Mouse (Mus musculus) bone marrow, adult 2 months (tissue): Measurements from ENCODE around the gene Cenps. TPM values are rescaled to one million over a fixed set of nuclear protein-coding genes. Genes with fewer than 3 reads are reported as not detected.

Experiments
- H3K27ac ChIP-seq: fragments of 200-500 bp; 2 replicates; pipeline ENCODE4 v1.5.1; 2012; ENCODE audit warnings: low read depth, mild to moderate bottlenecking, control low read depth, inconsistent platforms, low read length; ENCODE audit not compliant: control insufficient read depth, poor library complexity, insufficient read depth
- H3K4me1 ChIP-seq: fragments of 200-500 bp; 2 replicates; pipeline ENCODE4 v1.6.1; 2011; ENCODE audit warnings: low read length; ENCODE audit not compliant: control insufficient read depth, insufficient read depth
- H3K4me3 ChIP-seq: fragments of 200-500 bp; replicated peaks from 2 replicates; pipeline ENCODE3; 2011; ENCODE audit warnings: mild to moderate bottlenecking, low read depth, low read length, control low read depth; ENCODE audit not compliant: control insufficient read depth
- CTCF ChIP-seq: fragments of 200-500 bp; IDR thresholded peaks from 2 replicates; pipeline ENCODE4 v1.5.1; 2011; ENCODE audit warnings: low read length, control low read depth; ENCODE audit not compliant: control insufficient read depth, insufficient read depth
- POLR2A ChIP-seq: fragments of 200-500 bp; IDR thresholded peaks from 2 replicates; pipeline ENCODE4 v1.6.1; 2011; ENCODE audit warnings: low read depth, mild to moderate bottlenecking, control low read depth, low read length, borderline replicate concordance; ENCODE audit not compliant: control insufficient read depth
- WGBS: fragments of 180-500 bp; shearing (Covaris S2); methylation state at CpG from one replicate; pipeline ENCODE4 v1.1.7; 2018; 5-methylcytosine and 5-hydroxymethylcytosine counted together
- polyA plus RNA-seq: library from polyadenylated mRNA; stranded (reverse); fragments of >200 nt; gene quantifications from 2 replicates; pipeline ENCODE4 v1.2.4, GENCODE M21; 2011; ENCODE audit warnings: low replicate concordance; ENCODE audit not compliant: missing spikeins, insufficient read depth, insufficient read length

Cenps gene
- polyA plus RNA-seq, 1 experiment = 47.8 TPM

GRCm38 (mm10) chr4:149138515-149138914, 1.1 kb upstream of the Cenps start:
- H3K4me1 ChIP-seq = peaks cover 1% of the 10 kb centered on the region; the same call in 1 of the 2 replicates
- TF ChIP-seq POLR2A (no peak), CTCF (no peak)
- 82% methylated on average over 8 of the region's 8 CpGs for WGBS
- H3K4me3 ChIP-seq = no peak overlapping the region
- no peak overlapping the region for H3K27ac ChIP-seq

DNA sequence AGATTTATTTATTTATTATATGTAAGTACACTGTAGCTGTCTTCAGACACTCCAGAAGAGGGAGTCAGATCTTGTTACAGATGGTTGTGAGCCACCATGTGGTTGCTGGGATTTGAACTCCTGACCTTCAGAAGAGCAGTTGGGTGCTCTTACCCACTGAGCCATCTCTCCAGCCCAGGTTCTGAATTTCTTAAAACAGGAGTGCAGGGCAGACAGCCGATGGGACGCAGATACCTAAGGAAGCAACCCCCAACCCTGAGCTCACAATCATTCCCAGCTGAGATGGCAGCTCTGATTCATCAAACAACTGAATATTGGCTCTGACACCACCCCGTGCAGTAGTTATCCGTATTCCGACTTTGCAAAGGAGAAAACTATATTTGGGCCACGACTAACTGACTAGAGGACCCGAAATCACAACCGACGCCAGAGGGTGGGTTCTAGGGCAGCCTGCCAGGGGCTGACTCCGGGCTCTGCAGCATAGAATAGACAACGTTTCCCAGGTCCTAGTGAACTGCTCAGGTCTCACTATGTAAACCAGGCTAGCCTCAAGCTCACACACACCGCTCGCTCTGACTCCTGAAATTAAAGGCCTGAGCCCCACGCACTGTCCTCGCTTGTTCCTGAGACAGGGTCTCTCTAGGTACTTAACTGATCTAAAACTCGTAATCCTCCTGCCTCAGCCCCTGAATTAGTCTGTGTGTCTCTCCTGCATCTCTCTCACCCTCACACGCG, 1.1 kb downstream of the Cenps start:
- TF ChIP-seq POLR2A = no peak
- no peak overlapping the region for H3K27ac ChIP-seq
- H3K4me1 ChIP-seq = peaks cover 5% of the 10 kb centered on the region; the same call in 1 of the 2 replicates
- 72% methylated on average over 18 of the region's 18 CpGs for WGBS
- peak overlapping the region; percentile 85 for H3K4me3 ChIP-seq

DNA sequence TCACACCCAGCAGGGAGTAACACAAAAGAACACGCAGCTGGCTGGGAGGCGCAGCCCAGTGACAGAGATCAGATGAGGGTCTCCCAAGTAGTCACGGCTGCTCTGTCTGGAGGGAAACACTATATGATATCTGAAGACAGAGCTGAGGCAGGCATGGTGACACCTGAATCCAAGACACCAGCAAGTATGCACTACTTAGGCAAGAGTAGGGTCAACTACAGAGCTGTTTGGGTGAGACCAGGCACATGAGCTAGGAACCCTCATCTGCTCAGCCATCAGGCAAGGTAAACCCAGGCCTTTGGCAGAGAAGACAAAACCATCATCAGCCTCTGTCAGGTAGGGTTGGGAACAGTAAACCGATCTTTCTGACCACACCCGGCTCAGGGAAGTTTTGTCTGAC, 4.0 kb downstream of the Cenps start:
- TF ChIP-seq CTCF = no peak
- TF ChIP-seq POLR2A = no peak
- 80% methylated on average over 5 of the region's 5 CpGs for WGBS
- H3K4me3 ChIP-seq = no peak overlapping the region
- peak overlapping the region; percentile 36; the same call in 1 of the 2 replicates for H3K27ac ChIP-seq
- peaks cover 5% of the 10 kb centered on the region; the same call in 1 of the 2 replicates for H3K4me1 ChIP-seq

- H3K4me1 ChIP-seq = peaks cover 3% of the 10 kb centered on the region; the same call in 1 of the 2 replicates
- TF ChIP-seq CTCF (no peak), POLR2A (no peak)
- no peak overlapping the region for H3K4me3 ChIP-seq
- peak overlapping the region; percentile 80 for H3K27ac ChIP-seq
- 78% methylated on average over 21 of the region's 21 CpGs for WGBS
Observed at GRCm38 (mm10) chr4:149131789-149132565, 5.5 kb downstream of the Cenps start.

DNA sequence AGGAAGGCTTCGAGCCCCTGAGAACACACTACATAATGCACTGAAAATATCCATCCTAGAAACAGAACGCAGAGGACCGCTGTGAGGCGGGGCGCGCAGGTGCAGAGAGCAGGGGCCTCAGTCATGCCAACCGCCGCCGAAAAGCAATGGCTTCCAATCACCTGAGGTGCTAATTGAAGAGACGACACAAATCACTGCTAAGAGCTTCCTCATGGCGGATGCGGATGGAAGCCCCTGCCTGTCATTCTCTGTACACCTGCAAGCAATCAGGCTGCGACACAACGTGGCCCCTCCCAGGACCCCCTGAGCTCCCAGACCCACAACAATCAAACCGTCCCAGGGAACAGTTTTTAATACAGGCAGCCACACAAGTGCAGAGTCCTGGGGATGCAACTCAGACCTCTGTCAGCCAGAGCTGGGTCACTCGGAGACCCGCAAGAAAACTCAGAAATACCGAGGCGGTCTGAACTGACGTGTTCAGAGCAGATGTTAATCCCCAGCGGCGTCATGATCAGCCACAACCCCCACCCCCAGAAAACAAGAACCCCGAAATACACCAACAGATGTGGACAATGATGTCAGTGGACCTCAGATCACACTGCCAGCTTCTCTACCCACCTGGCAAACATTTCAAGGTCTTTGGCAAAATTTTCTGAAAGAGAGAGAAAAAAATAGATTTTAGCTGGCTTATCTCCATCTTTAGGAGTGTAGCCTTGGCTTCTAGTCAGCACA, 6.2 kb downstream of the Cenps start:
- WGBS = 88% methylated on average over 23 of the region's 23 CpGs
- H3K4me1 ChIP-seq = peaks cover 3% of the 10 kb centered on the region; the same call in 1 of the 2 replicates
- no peak overlapping the region for H3K27ac ChIP-seq
- no peak for TF ChIP-seq CTCF
- no peak for TF ChIP-seq POLR2A
- no peak overlapping the region for H3K4me3 ChIP-seq

- no peak overlapping the region for H3K27ac ChIP-seq
- TF ChIP-seq CTCF = no peak
- no peak for TF ChIP-seq POLR2A
- no peak overlapping the region for H3K4me3 ChIP-seq
- H3K4me1 ChIP-seq = peaks cover 3% of the 10 kb centered on the region; the same call in 1 of the 2 replicates
- 91% methylated on average over 18 of the region's 18 CpGs for WGBS
Observed at GRCm38 (mm10) chr4:149128467-149128866, 9.0 kb downstream of the Cenps start.

DNA sequence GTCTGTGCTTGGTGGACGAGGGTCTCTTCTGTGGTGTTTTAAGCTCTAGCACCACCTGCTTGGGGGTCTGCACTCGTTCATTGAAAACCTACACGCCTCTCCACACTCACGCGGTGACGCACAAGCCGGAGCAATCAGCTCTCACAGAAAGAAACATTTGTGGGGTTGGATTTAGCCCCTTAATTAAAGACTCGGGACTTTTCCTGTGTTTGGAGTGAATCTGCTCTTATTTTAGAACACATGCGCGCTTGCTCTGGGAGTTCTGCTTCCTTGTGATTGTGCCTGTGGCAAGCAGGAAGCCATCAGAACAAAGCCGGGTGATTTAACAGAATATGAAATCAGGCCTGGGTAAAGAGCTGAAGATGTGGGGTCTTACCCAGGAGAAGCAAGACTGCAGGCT, 10.8 kb downstream of the Cenps start, which contains the start of gene Cort:
TSS of gene Cort (minus strand) at position 101 of the 400 bp plus-strand sequence.
- H3K4me3 ChIP-seq = no peak within 1 kb of the TSS
- no peak within 1 kb of the TSS for H3K27ac ChIP-seq
- TF ChIP-seq POLR2A (no peak), CTCF (no peak)
- 80% methylated on average over 11 of the region's 11 CpGs for WGBS
- no peaks in the 10 kb centered on the region for H3K4me1 ChIP-seq

- no peak overlapping the region for H3K27ac ChIP-seq
- no peak overlapping the region for H3K4me3 ChIP-seq
- no peak for TF ChIP-seq CTCF
- TF ChIP-seq POLR2A = no peak
- WGBS = 92% methylated on average over 6 of the region's 6 CpGs
- no peaks in the 10 kb centered on the region for H3K4me1 ChIP-seq
Observed at GRCm38 (mm10) chr4:149126115-149126509, 11.3 kb downstream of the Cenps start.
